Mouse (Mus musculus): ENCODE results near the gene Sec14l1. TPM values are rescaled to one million over a fixed set of nuclear protein-coding genes. Genes with fewer than 3 reads are reported as not detected.
"Not testable (repeated sequence)": the region's sequence is repeated elsewhere in the genome, so short reads cannot be mapped to it uniquely, and the experiment has no call there.

Gene Sec14l1
- polyA plus RNA-seq (2012; rRNA removed) = 49.1 and 52.2 TPM in 2 replicates

GRCm38 (mm10) chr11:117114592-117115345 lies at the start of gene Sec14l1:
TSS of gene Sec14l1 (plus strand) at chr11:117115168.
- WGBS = under 1% methylated on average over 64 of the region's 67 CpGs
- TF ChIP-seq CTCF (conservative IDR thresholded peaks at IDR 0.05; ENCODE audit: insufficient read depth, insufficient read length, low read depth, low read length) = no peak
- peak; percentile 84 for TF ChIP-seq POLR2A (IDR thresholded peaks at IDR 0.05; ENCODE audit: low read depth, low read length)
- H3K27ac ChIP-seq (ENCODE audit: insufficient read depth, low read depth, low read length) = peak within 1 kb of the TSS; percentile 98
- H3K4me3 ChIP-seq (ENCODE audit: insufficient read depth, low read depth, low read length) = peak within 1 kb of the TSS; percentile 90
- DNase-seq = peak; percentile 99
- H3K4me1 ChIP-seq (ENCODE audit: control insufficient read depth, insufficient read depth, low read length) = peaks cover 12% of the 10 kb centered on the region
- no peaks in the 10 kb centered on the region for H3K27me3 ChIP-seq (replicated peaks; ENCODE audit: control insufficient read depth, insufficient read depth, low read length)
- no peaks in the 10 kb centered on the region for H3K36me3 ChIP-seq (ENCODE audit: control insufficient read depth, insufficient read depth, low read length)

GRCm38 (mm10) chr11:117065602-117066001 lies 49.4 kb upstream of the Sec14l1 start:
- not testable (repeated sequence) for H3K27ac ChIP-seq (ENCODE audit: insufficient read depth, low read depth, low read length); H3K4me3 ChIP-seq (ENCODE audit: insufficient read depth, low read depth, low read length); H3K27me3 ChIP-seq (replicated peaks; ENCODE audit: control insufficient read depth, insufficient read depth, low read length); H3K36me3 ChIP-seq (ENCODE audit: control insufficient read depth, insufficient read depth, low read length); H3K4me1 ChIP-seq (ENCODE audit: control insufficient read depth, insufficient read depth, low read length); DNase-seq
- WGBS = 79% methylated on average over 5 of the region's 5 CpGs

DNA sequence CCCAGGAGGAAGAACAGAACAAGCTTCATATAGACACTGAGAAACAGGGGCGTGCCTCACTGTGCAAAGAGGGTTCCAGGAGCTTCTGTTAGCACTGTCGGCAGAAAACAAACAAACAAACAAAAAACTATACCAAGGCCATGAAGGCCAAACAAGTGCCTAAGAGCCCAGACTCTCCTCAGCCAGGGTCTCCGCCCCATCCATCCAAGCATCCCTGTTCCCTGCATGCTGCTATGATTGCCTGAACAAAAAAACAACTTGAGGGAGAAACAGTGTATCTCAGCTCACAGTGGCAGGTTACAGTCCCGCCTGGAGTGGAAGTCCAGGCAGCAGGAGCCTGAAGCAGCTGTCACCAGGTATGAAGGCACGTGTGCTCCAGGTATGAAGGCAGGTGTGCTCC lies 48.2 kb upstream of the Sec14l1 start:
- Histone ChIP-seq H3K4me1 (ENCODE audit: control insufficient read depth, insufficient read depth, low read length) (no peaks in the 10 kb centered on the region), H3K27ac (ENCODE audit: insufficient read depth, low read depth, low read length) (no peak overlapping the region), H3K27me3 (replicated peaks; ENCODE audit: control insufficient read depth, insufficient read depth, low read length) (no peaks in the 10 kb centered on the region), H3K4me3 (ENCODE audit: insufficient read depth, low read depth, low read length) (no peak overlapping the region), H3K36me3 (ENCODE audit: control insufficient read depth, insufficient read depth, low read length) (no peaks in the 10 kb centered on the region)
- DNase-seq = no peak
- TF ChIP-seq POLR2A (IDR thresholded peaks at IDR 0.05; ENCODE audit: low read depth, low read length) (no peak), CTCF (conservative IDR thresholded peaks at IDR 0.05; ENCODE audit: insufficient read depth, insufficient read length, low read depth, low read length) (no peak)
- 63% methylated on average over 5 of the region's 5 CpGs for WGBS

GRCm38 (mm10) chr11:117068332-117068731 lies 46.6 kb upstream of the Sec14l1 start:
- H3K4me3 ChIP-seq (ENCODE audit: insufficient read depth, low read depth, low read length) = no peak overlapping the region
- no peak for DNase-seq
- H3K27ac ChIP-seq (ENCODE audit: insufficient read depth, low read depth, low read length) = no peak overlapping the region
- H3K27me3 ChIP-seq (replicated peaks; ENCODE audit: control insufficient read depth, insufficient read depth, low read length) = no peaks in the 10 kb centered on the region
- TF ChIP-seq POLR2A (IDR thresholded peaks at IDR 0.05; ENCODE audit: low read depth, low read length) (no peak), CTCF (conservative IDR thresholded peaks at IDR 0.05; ENCODE audit: insufficient read depth, insufficient read length, low read depth, low read length) (no peak)
- WGBS = 75% methylated on average over 1 of the region's 1 CpGs
- H3K4me1 ChIP-seq (ENCODE audit: control insufficient read depth, insufficient read depth, low read length) = 0 out of 2 replicates have a peak, but pooled peaks cover 2% of the 10 kb centered on the region
- no peaks in the 10 kb centered on the region for H3K36me3 ChIP-seq (ENCODE audit: control insufficient read depth, insufficient read depth, low read length)

DNA sequence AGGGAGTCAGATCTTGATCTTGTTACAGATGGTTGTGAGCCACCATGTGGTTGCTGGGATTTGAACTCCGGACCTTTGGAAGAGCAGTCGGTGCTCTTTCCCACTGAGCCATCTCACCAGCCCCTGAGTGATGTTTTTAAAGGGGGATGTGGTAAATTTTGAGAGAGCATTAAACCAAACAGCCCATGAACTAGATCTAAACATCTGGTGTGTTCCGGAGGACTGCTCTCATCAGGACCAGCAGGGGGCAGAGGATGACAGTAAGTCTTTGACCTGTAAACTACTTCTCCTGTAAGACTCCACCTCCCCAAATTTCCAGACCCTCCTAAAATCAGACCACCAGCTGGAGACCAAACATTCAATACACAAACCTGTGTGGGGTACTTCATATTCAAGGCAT lies 45.9 kb upstream of the Sec14l1 start:
- TF ChIP-seq POLR2A (IDR thresholded peaks at IDR 0.05; ENCODE audit: low read depth, low read length) (no peak), CTCF (conservative IDR thresholded peaks at IDR 0.05; ENCODE audit: insufficient read depth, insufficient read length, low read depth, low read length) (no peak; the same call in 1 of the 2 replicates)
- WGBS = 55% methylated on average over 3 of the region's 3 CpGs
- Histone ChIP-seq H3K4me3 (ENCODE audit: insufficient read depth, low read depth, low read length) (no peak overlapping the region), H3K36me3 (ENCODE audit: control insufficient read depth, insufficient read depth, low read length) (no peaks in the 10 kb centered on the region), H3K4me1 (ENCODE audit: control insufficient read depth, insufficient read depth, low read length) (0 out of 2 replicates have a peak, but pooled peaks cover 2% of the 10 kb centered on the region), H3K27ac (ENCODE audit: insufficient read depth, low read depth, low read length) (no peak overlapping the region), H3K27me3 (replicated peaks; ENCODE audit: control insufficient read depth, insufficient read depth, low read length) (no peaks in the 10 kb centered on the region)
- no peak for DNase-seq

DNA sequence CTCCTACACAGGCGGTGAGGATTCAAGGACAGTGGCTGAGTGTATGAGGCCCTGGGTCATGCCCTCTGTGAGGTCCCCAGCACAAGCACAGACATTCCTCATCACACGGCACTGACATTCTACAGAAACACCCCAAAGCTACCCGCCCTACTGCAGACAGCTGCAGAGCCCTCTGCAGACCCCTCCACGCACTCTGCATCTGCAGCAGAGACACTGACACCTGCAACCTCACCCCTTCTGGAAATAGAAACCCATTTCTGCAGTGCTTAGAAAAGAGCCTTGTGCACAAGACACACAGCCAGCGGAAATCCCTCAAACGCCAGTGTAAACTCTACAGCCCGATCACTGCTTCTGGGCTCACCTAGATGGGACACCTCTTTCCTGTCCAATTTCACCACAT lies 44.3 kb upstream of the Sec14l1 start:
- no peak overlapping the region for H3K27ac ChIP-seq (ENCODE audit: insufficient read depth, low read depth, low read length)
- WGBS = 75% methylated on average over 7 of the region's 7 CpGs

GRCm38 (mm10) chr11:117072128-117072527 lies 42.8 kb upstream of the Sec14l1 start:
- DNase-seq = peak; percentile 79
- Histone ChIP-seq H3K4me3 (ENCODE audit: insufficient read depth, low read depth, low read length) (no peak overlapping the region), H3K27ac (ENCODE audit: insufficient read depth, low read depth, low read length) (no peak overlapping the region), H3K27me3 (replicated peaks; ENCODE audit: control insufficient read depth, insufficient read depth, low read length) (no peaks in the 10 kb centered on the region), H3K36me3 (ENCODE audit: control insufficient read depth, insufficient read depth, low read length) (no peaks in the 10 kb centered on the region), H3K4me1 (ENCODE audit: control insufficient read depth, insufficient read depth, low read length) (peaks cover 6% of the 10 kb centered on the region; the same call in 1 of the 2 replicates)
- TF ChIP-seq CTCF (conservative IDR thresholded peaks at IDR 0.05; ENCODE audit: insufficient read depth, insufficient read length, low read depth, low read length) = peak; percentile 94
- no peak for TF ChIP-seq POLR2A (IDR thresholded peaks at IDR 0.05; ENCODE audit: low read depth, low read length)
- WGBS = under 1% methylated on average over 13 of the region's 13 CpGs

More for the DNA sequence above, 44.3 kb upstream of the Sec14l1 start:
- 0 out of 2 replicates have a peak, but pooled peaks cover 2% of the 10 kb centered on the region for H3K4me1 ChIP-seq (ENCODE audit: control insufficient read depth, insufficient read depth, low read length)
- H3K4me3 ChIP-seq (ENCODE audit: insufficient read depth, low read depth, low read length) = no peak overlapping the region
- no peaks in the 10 kb centered on the region for H3K36me3 ChIP-seq (ENCODE audit: control insufficient read depth, insufficient read depth, low read length)
- DNase-seq = no peak
- TF ChIP-seq POLR2A (IDR thresholded peaks at IDR 0.05; ENCODE audit: low read depth, low read length) (no peak), CTCF (conservative IDR thresholded peaks at IDR 0.05; ENCODE audit: insufficient read depth, insufficient read length, low read depth, low read length) (no peak)
- no peaks in the 10 kb centered on the region for H3K27me3 ChIP-seq (replicated peaks; ENCODE audit: control insufficient read depth, insufficient read depth, low read length)

All from kidney, adult 2 months (tissue).